Mouse (Mus musculus) C2C12 (cell line): ENCODE results near the gene Cdk5rap3.

ENCODE experiments used
- CTCF ChIP-seq: IDR thresholded peaks from one replicate; pipeline ENCODE4 v1.5.1; 2011; ENCODE audit not compliant: control insufficient read depth, insufficient read depth, insufficient read length
- MYOG ChIP-seq: IDR thresholded peaks from one replicate; pipeline ENCODE4 v1.6.1; 2011; ENCODE audit not compliant: control insufficient read depth, insufficient read length; ENCODE audit errors: extremely low read depth

DNA sequence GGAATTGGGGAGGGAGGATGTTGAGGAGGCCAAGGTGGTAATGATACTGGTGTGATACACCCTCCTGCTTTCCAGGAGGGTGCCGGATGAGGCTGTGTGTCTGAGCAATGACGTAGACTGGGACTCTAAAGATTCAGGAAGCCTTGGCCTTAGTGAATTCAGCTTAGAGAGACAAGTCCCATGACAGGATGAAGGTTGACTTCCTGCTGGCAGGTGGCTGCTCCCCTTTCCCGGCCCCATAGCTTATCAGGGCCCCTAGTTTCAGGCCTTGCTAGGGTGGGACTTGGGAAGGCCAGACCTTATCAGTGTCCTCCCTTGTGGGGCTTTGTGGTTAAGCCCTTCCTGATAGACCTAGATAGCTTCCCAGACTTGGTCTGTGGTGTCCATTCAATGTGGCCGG lies 31.6 kb upstream of the Cdk5rap3 start:
- no peak for TF ChIP-seq CTCF
- TF ChIP-seq MYOG, result no peak
